Mouse (Mus musculus): ENCODE data around the gene Cyp4f39. TPM values are rescaled to one million over a fixed set of nuclear protein-coding genes. Genes with fewer than 3 reads are reported as not detected.
"Not testable (repeated sequence)": the region's sequence is repeated elsewhere in the genome, so short reads cannot be mapped to it uniquely, and the experiment has no call there.

Gene Cyp4f39
- total and polyA plus RNA-seq, 3 experiments: not detected

GRCm38 (mm10) chr17:32528408-32529337 is 76.2 kb downstream of the Cyp4f39 start:
- H3K79me2 ChIP-seq (ENCODE audit: control insufficient read depth, insufficient read depth, low read length, poor library complexity): no peaks in the 10 kb centered on the region
- peak; percentile 78 for DNase-seq (ENCODE audit: low read depth, low spot score)
- H3K9me3 ChIP-seq (replicated peaks; ENCODE audit: insufficient read depth, low read length): no peaks in the 10 kb centered on the region
- TF ChIP-seq HCFC1 (IDR thresholded peaks at IDR 0.05; ENCODE audit: low read depth, low read length): no peak
- peak; percentile 84 for TF ChIP-seq RAD21 (IDR thresholded peaks at IDR 0.05; ENCODE audit: low read depth, low read length)
- TF ChIP-seq ZNF384 (IDR thresholded peaks at IDR 0.05; ENCODE audit: low read depth, low read length): peak; percentile 18; the same call in 1 of the 2 replicates
- TF ChIP-seq BHLHE40 (IDR thresholded peaks at IDR 0.05; ENCODE audit: borderline replicate concordance, low read depth, low read length): no peak
- no peak for TF ChIP-seq JUND (IDR thresholded peaks at IDR 0.05; ENCODE audit: low read depth, low read length)
- TF ChIP-seq TAL1 (IDR thresholded peaks at IDR 0.05; ENCODE audit: low read length): no peak
- TF ChIP-seq ETS1 (IDR thresholded peaks at IDR 0.05; ENCODE audit: low read depth, low read length): no peak
- TF ChIP-seq GATA1 (IDR thresholded peaks at IDR 0.05; ENCODE audit: low read depth, low read length): no peak
- TF ChIP-seq CTCF (IDR thresholded peaks at IDR 0.05 in 2 of 3, conservative IDR thresholded peaks at IDR 0.05 in 1 of 3; ENCODE audit: control insufficient read depth in 1 of 3, insufficient read depth in 1 of 3, low read depth in 2 of 3, low read length in 3 of 3, poor library complexity in 1 of 3, severe bottlenecking in 1 of 3): peak; percentile 84 to 90 (median 87)
- no peak for TF ChIP-seq CHD1 (IDR thresholded peaks at IDR 0.05; ENCODE audit: low read depth, low read length)
- no peak for TF ChIP-seq KAT2A (conservative IDR thresholded peaks at IDR 0.05; ENCODE audit: low read depth, low read length)
- TF ChIP-seq ZMIZ1 (IDR thresholded peaks at IDR 0.05; ENCODE audit: low read depth, low read length): no peak
- no peak for TF ChIP-seq RCOR1 (IDR thresholded peaks at IDR 0.05; ENCODE audit: low read depth, low read length)
- TF ChIP-seq TBP (IDR thresholded peaks at IDR 0.05; ENCODE audit: low read depth, low read length): no peak
- no peak for TF ChIP-seq POLR2A (IDR thresholded peaks at IDR 0.05; ENCODE audit: control insufficient read depth in 1 of 2, insufficient read depth in 1 of 2, low read depth in 1 of 2, low read length in 2 of 2, poor library complexity in 1 of 2)
- TF ChIP-seq EP300 (IDR thresholded peaks at IDR 0.05; ENCODE audit: low read depth in 1 of 2, low read length in 2 of 2): no peak
- no peak for TF ChIP-seq MEF2A (IDR thresholded peaks at IDR 0.05; ENCODE audit: extremely low read depth, insufficient replicate concordance, low read depth, low read length, poor library complexity, severe bottlenecking)
- TF ChIP-seq MAFK (IDR thresholded peaks at IDR 0.05; ENCODE audit: borderline replicate concordance, low read depth, low read length): no peak
- TF ChIP-seq TCF12 (IDR thresholded peaks at IDR 0.05; ENCODE audit: low read depth, low read length): no peak
- no peak for TF ChIP-seq POLR2AphosphoS2 (IDR thresholded peaks at IDR 0.05; ENCODE audit: low read length)
- TF ChIP-seq ZC3H11A (IDR thresholded peaks at IDR 0.05; ENCODE audit: low read depth, low read length): peak; percentile 45; the same call in 1 of the 2 replicates
- TF ChIP-seq E2F4 (IDR thresholded peaks at IDR 0.05; ENCODE audit: borderline replicate concordance, low read depth, low read length): no peak
- no peak for TF ChIP-seq NELFE (IDR thresholded peaks at IDR 0.05; ENCODE audit: low read depth, low read length)
- peak; percentile 73 for TF ChIP-seq SMC3 (IDR thresholded peaks at IDR 0.05; ENCODE audit: low read depth, low read length)
- H3K9ac ChIP-seq (ENCODE audit: control insufficient read depth, low read depth, low read length, poor library complexity, severe bottlenecking): no peak overlapping the region
- no peaks in the 10 kb centered on the region for H3K4me1 ChIP-seq (ENCODE audit: control insufficient read depth in 1 of 2, insufficient read depth in 2 of 2, low read length in 2 of 2)
- no peaks in the 10 kb centered on the region for H3K36me3 ChIP-seq (ENCODE audit: control insufficient read depth in 1 of 2, insufficient read depth in 2 of 2, low read length in 2 of 2)
- no peak overlapping the region for H3K4me3 ChIP-seq (ENCODE audit: control insufficient read depth in 1 of 2, insufficient read depth in 1 of 2, low read depth in 2 of 2, low read length in 2 of 2)
- H3K27me3 ChIP-seq (ENCODE audit: control insufficient read depth in 1 of 2, insufficient read depth in 2 of 2, low read length in 2 of 2): no peaks in the 10 kb centered on the region; a peak in 1 of 4 replicates
- no peak overlapping the region for H3K27ac ChIP-seq (ENCODE audit: control insufficient read depth, low read depth, low read length)

- not testable (repeated sequence) for H3K9ac ChIP-seq (ENCODE audit: control insufficient read depth, low read depth, low read length, poor library complexity, severe bottlenecking); H3K36me3 ChIP-seq (ENCODE audit: control insufficient read depth in 1 of 2, insufficient read depth in 2 of 2, low read length in 2 of 2); H3K4me1 ChIP-seq (ENCODE audit: control insufficient read depth in 1 of 2, insufficient read depth in 2 of 2, low read length in 2 of 2); H3K9me3 ChIP-seq (replicated peaks; ENCODE audit: insufficient read depth, low read length); H3K27me3 ChIP-seq (ENCODE audit: control insufficient read depth in 1 of 2, insufficient read depth in 2 of 2, low read length in 2 of 2); H3K4me3 ChIP-seq (ENCODE audit: control insufficient read depth in 1 of 2, insufficient read depth in 1 of 2, low read depth in 2 of 2, low read length in 2 of 2); H3K79me2 ChIP-seq (ENCODE audit: control insufficient read depth, insufficient read depth, low read length, poor library complexity); H3K27ac ChIP-seq (ENCODE audit: control insufficient read depth, low read depth, low read length); DNase-seq (ENCODE audit: low read depth, low spot score)
Measured at GRCm38 (mm10) chr17:32532356-32532755, 79.8 kb downstream of the Cyp4f39 start.

Measured in MEL (cell line).